Mouse (Mus musculus) lung, postnatal 0 days (tissue): ENCODE results near the gene Hao1. TPM values are rescaled to one million over a fixed set of nuclear protein-coding genes. Genes with fewer than 3 reads are reported as not detected.

Experiments used
- ATAC-seq: fragments of 200-750 bp; cut with Nextera tagmentation; 2 replicates; pipeline ENCODE4 v1.8.0; 2017; ENCODE audit warnings: moderate library complexity
- DNase-seq: peaks from one replicate; pipeline ENCODE4 v3.0.0-alpha.2; 2016; ENCODE audit warnings: low spot score
- H3K27ac ChIP-seq: fragments of 300-500 bp; sonication (generic); 2 replicates; pipeline ENCODE4 v1.5.1; 2014; ENCODE audit warnings: antibody characterized with exemption, mild to moderate bottlenecking, low read length, mixed read lengths
- H3K27me3 ChIP-seq: fragments of 300-500 bp; sonication (generic); replicated peaks from 2 replicates; pipeline ENCODE4 v1.6.1; 2014; ENCODE audit warnings: low read length, mixed read lengths; ENCODE audit not compliant: insufficient read depth
- H3K36me3 ChIP-seq: fragments of 300-500 bp; sonication (generic); 2 replicates; pipeline ENCODE4 v1.6.1; 2014; ENCODE audit warnings: low read length, mixed read lengths; ENCODE audit not compliant: insufficient read depth
- H3K4me1 ChIP-seq: fragments of 300-500 bp; sonication (generic); 2 replicates; pipeline ENCODE4 v1.6.1; 2014; ENCODE audit warnings: antibody characterized with exemption, low read depth, low read length, mixed read lengths; ENCODE audit not compliant: insufficient read depth
- H3K4me2 ChIP-seq: fragments of 300-500 bp; sonication (generic); replicated peaks from 2 replicates; pipeline ENCODE4 v1.6.1; 2014; ENCODE audit warnings: low read depth, mild to moderate bottlenecking, low read length, moderate library complexity, mixed read lengths
- H3K4me3 ChIP-seq: fragments of 300-500 bp; sonication (generic); 2 replicates; pipeline ENCODE4 v1.5.1; 2014; ENCODE audit warnings: low read depth, low read length
- H3K9ac ChIP-seq: fragments of 300-500 bp; sonication (generic); replicated peaks from 2 replicates; pipeline ENCODE4 v1.6.1; 2014; ENCODE audit warnings: low read depth, mild to moderate bottlenecking
- H3K9me3 ChIP-seq: fragments of 300-500 bp; sonication (generic); 2 replicates; pipeline ENCODE4 v1.6.1; 2016; ENCODE audit warnings: low read length, mixed read lengths
- CTCF ChIP-seq: IDR thresholded peaks from 2 replicates; pipeline ENCODE4 v1.5.1; 2016; ENCODE audit warnings: antibody characterized with exemption, mild to moderate bottlenecking
- EP300 ChIP-seq: IDR thresholded peaks from 2 replicates; pipeline ENCODE4 v1.6.1; 2016; ENCODE audit warnings: antibody characterized with exemption, mild to moderate bottlenecking, control low read depth
- whole genome bisulfite sequencing: fragments of 180-500 bp; shearing (Covaris S2); extraction: QIAGEN DNeasy Blood & Tissue Kit; methylation state at CpG from one replicate; pipeline ENCODE4 v1.1.7; 2014; 5-methylcytosine and 5-hydroxymethylcytosine counted together
- polyA plus RNA-seq: library from polyadenylated mRNA; unstranded; fragments of >200 nt; fragmentation: Nextera tagmentation; extraction: Ambion mirVana; gene quantifications from 2 replicates; pipeline ENCODE4 v1.2.1, GENCODE M21; 2015

The Hao1 gene
- polyA plus RNA-seq, 1 experiment from 2014 or later = 0.11 TPM

DNA sequence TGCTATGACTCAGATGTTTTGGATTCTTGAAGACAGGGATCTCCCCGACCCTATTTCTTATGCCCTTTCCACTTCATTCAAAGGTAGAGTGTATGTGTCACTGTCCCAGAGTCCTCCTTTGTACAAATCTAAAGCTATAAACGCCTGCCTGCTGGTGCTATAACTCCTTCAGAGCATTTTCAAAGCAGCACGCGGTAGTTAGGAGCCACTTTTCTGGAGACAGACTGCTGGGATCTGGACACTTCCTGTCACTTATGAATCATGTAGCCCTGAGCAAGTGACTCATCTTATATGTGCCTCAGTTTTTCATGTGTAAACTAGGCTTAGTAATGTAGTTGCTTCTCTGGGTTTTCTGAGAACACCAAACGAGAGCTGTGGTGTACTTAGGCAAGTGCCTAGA is 9.1 kb downstream of the Hao1 start:
- TF ChIP-seq CTCF = no peak
- no peak for TF ChIP-seq EP300
- ATAC-seq (no peak), DNase-seq (no peak)
- 68% methylated on average over 5 of the region's 5 CpGs for WGBS
- Histone ChIP-seq H3K4me3 (no peak overlapping the region), H3K27ac (no peak overlapping the region), H3K27me3 (no peaks in the 10 kb centered on the region), H3K4me2 (no peak overlapping the region), H3K4me1 (no peaks in the 10 kb centered on the region), H3K36me3 (no peaks in the 10 kb centered on the region), H3K9ac (no peak overlapping the region), H3K9me3 (no peaks in the 10 kb centered on the region)

GRCm38 (mm10) chr2:134544321-134545065 is 9.7 kb downstream of the Hao1 start:
- no peaks in the 10 kb centered on the region for H3K27me3 ChIP-seq
- DNase-seq (no peak), ATAC-seq (no peak)
- no peak overlapping the region for H3K27ac ChIP-seq
- no peaks in the 10 kb centered on the region for H3K4me1 ChIP-seq
- H3K4me3 ChIP-seq = no peak overlapping the region
- no peaks in the 10 kb centered on the region for H3K36me3 ChIP-seq
- WGBS = 72% methylated on average over 8 of the region's 8 CpGs
- no peaks in the 10 kb centered on the region for H3K9me3 ChIP-seq
- no peak overlapping the region for H3K9ac ChIP-seq
- TF ChIP-seq CTCF (no peak), EP300 (no peak)
- no peak overlapping the region for H3K4me2 ChIP-seq

DNA sequence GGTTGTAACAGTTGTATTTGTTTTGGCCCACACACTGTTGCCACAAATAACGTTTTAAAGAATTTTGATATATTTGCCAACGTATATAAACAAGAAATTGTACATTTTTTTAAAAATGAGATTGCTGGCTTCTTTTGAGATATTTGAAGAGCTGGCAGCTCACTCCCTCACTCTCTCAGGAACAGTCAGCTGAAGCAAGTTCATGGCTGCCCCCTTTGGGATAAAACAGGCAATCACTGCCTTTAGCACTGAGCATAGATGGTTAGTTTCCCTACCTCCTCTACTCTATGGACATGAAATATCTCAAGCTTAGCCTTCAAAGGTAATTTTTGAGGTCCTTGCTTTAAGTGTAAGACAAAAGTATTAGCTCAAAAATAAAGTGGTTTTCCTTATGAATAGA is 10.7 kb downstream of the Hao1 start:
- Histone ChIP-seq H3K4me2 (no peak overlapping the region), H3K9ac (no peak overlapping the region), H3K9me3 (no peaks in the 10 kb centered on the region), H3K27me3 (no peaks in the 10 kb centered on the region), H3K4me3 (no peak overlapping the region), H3K27ac (no peak overlapping the region), H3K36me3 (no peaks in the 10 kb centered on the region), H3K4me1 (no peaks in the 10 kb centered on the region)
- ATAC-seq (no peak), DNase-seq (no peak)
- peak; percentile 39 for TF ChIP-seq CTCF
- TF ChIP-seq EP300 = no peak
- WGBS = 42% methylated on average over 2 of the region's 2 CpGs

- no peak for ATAC-seq
- TF ChIP-seq CTCF (peak; percentile 42), EP300 (no peak)
- no peak overlapping the region for H3K4me2 ChIP-seq
- no peaks in the 10 kb centered on the region for H3K36me3 ChIP-seq
- DNase-seq = no peak
- H3K27ac ChIP-seq = no peak overlapping the region
- no peak overlapping the region for H3K9ac ChIP-seq
- H3K9me3 ChIP-seq = no peaks in the 10 kb centered on the region
- H3K4me1 ChIP-seq = no peaks in the 10 kb centered on the region
- no peaks in the 10 kb centered on the region for H3K27me3 ChIP-seq
- WGBS = 59% methylated on average over 5 of the region's 5 CpGs
- H3K4me3 ChIP-seq = no peak overlapping the region
These were observed 13.1 kb downstream of the Hao1 start for GRCm38 (mm10) chr2:134541019-134541418.

DNA sequence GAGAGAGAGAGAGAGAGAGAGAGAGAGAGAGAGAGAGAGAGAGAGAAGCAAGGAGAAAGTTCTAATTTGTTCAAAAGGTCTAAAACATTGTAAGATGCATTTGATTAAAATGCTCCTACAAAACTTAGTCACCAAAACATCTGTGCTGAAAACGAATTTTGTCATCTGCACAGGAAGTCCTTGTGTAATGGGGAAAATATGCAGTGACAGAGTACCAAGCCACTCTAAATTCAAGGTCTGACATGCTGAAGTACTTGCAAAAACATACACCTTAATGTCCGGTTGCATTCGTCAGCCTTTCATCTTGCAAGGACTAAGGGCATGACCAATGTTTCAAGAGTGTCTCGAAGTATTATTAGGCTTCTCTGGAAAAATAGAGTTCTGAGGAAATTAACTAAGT is 15.7 kb downstream of the Hao1 start:
- DNase-seq (peak; percentile 29), ATAC-seq (no peak)
- 24% methylated on average over 4 of the region's 4 CpGs for WGBS
- no peak for TF ChIP-seq CTCF
- no peak for TF ChIP-seq EP300
- H3K9me3 ChIP-seq = no peaks in the 10 kb centered on the region
- H3K4me3 ChIP-seq = no peak overlapping the region
- H3K4me1 ChIP-seq = no peaks in the 10 kb centered on the region
- no peak overlapping the region for H3K9ac ChIP-seq
- no peaks in the 10 kb centered on the region for H3K36me3 ChIP-seq
- H3K27ac ChIP-seq = no peak overlapping the region
- H3K4me2 ChIP-seq = no peak overlapping the region
- no peaks in the 10 kb centered on the region for H3K27me3 ChIP-seq

DNA sequence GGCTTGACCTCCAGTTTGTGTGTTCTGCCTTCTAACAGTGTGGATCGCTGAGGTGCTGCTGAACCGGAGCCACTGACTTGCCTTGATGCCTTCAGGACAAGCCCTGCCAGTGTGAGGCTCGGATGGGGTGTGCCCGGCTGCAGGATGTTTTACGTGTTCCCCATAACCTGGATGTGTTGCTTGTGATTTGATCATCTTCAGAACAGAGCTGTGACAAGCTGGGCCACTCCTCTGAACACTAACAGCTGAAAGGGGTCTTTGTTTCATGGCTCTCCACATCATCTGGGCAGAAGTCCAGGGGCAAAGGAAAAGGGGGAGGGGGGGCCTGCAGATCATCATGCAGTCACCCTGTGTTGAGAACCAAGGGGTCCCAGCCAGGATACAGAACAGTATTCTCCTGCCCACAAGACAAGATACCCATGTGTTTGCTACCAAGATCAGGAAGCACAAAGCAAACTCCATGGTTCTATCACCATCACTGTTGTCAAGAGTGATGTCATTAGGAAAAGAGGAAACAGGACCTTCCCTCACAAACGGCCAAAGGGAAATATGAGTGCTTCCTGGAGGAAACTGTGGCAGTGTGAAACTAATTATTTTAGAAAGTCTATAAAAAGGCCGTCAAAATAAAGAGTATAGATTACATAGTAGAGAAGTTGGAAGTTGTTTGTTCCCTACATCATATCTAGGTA is 25.9 kb downstream of the Hao1 start:
- Histone ChIP-seq H3K36me3 (no peaks in the 10 kb centered on the region), H3K27ac (no peak overlapping the region), H3K4me3 (no peak overlapping the region), H3K9ac (no peak overlapping the region), H3K27me3 (no peaks in the 10 kb centered on the region), H3K4me2 (peak overlapping the region; percentile 38), H3K4me1 (no peaks in the 10 kb centered on the region; the same call in 1 of the 2 replicates), H3K9me3 (no peaks in the 10 kb centered on the region)
- DNase-seq (no peak), ATAC-seq (peak; percentile 25)
- TF ChIP-seq CTCF (no peak), EP300 (no peak)
- 26% methylated on average over 7 of the region's 7 CpGs for WGBS
